Mouse (Mus musculus): ENCODE measurements around the gene Riok1. TPM values are rescaled to one million over a fixed set of nuclear protein-coding genes. Genes with fewer than 3 reads are reported as not detected.

The Riok1 gene
- polyA plus RNA-seq, 1 experiment from 2014 or later: 48.2 TPM

DNA sequence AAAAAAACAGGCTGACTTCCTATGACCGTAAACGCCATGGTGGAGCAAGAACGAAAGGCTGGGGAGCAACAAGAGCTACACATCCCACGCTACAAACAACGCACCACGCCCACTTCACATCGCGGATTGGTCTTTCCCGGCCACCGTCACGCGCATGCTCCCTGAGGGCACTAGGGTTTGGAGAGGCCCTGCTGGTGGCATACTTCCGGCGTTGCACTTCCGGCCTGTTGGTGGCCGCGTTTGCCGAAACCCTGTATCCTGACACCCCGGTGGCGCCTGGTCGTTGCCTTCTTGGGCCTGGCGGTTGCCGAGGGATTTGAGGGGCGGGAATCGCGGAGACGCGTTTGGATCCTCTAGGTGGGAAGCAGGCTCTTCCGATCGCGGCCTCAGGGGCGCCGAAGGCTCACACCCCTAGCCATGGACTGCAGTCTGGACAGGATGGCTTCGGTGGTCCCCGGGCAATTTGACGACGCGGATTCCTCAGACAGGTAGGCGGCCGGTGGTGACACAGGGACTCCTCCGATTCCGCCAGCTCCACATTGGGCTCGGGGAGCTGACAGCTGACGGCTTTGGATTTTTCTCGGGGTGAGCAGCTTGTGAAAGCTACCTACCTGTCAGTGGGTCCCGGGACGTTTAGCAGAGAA is 371 bp downstream of the Riok1 start, which contains the start of gene Cage1:
Gene Cage1 (minus strand): TSS at position 26 of the 644 bp plus-strand sequence.
- H3K27me3 ChIP-seq (replicated peaks; ENCODE audit: control insufficient read depth, insufficient read depth, low read length): no peaks in the 10 kb centered on the region
- peaks cover 11% of the 10 kb centered on the region for H3K36me3 ChIP-seq (ENCODE audit: control insufficient read depth, insufficient read depth, low read length)
- H3K4me3 ChIP-seq (ENCODE audit: low read depth, low read length): peak within 1 kb of the TSS; percentile 86
- H3K4me1 ChIP-seq (replicated peaks; ENCODE audit: control insufficient read depth, insufficient read depth, low read length): peaks cover 6% of the 10 kb centered on the region; the same call in 1 of the 2 replicates
- peak; percentile 93 for ATAC-seq (replicated peaks; ENCODE audit: low FRiP score)
- H3K9me3 ChIP-seq (ENCODE audit: control insufficient read depth, low read length): no peaks in the 10 kb centered on the region
- DNase-seq (ENCODE audit: low spot score): peak; percentile 98
- peak within 1 kb of the TSS; percentile 68; the same call in 1 of the 2 replicates for H3K27ac ChIP-seq (ENCODE audit: low read depth, low read length)
- peak within 1 kb of the TSS; percentile 92 for H3K4me2 ChIP-seq
- under 1% methylated on average over 47 of the region's 47 CpGs for WGBS
- peak within 1 kb of the TSS; percentile 87 for H3K9ac ChIP-seq (ENCODE audit: low read depth, low read length)

DNA sequence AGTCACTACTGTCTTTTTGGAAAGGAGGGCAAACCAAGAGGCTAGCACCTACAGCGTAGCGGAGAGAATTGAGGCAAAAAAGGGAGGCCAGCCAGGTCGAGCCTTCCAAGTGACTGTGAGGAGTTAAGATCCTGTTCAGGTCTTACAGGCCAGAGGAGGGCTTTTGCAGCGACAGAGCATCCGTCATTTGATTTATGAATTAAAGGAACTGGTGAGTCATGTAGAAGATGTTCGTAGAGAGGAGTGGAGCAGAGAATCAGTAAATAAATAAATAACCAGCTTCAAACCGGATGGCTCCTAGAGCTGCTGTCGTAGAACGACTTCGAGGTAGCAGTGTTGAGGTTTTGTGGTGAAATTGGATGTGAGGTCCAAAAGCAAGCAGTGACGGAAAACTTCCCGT is 1.0 kb downstream of the Riok1 start:
- Histone ChIP-seq H3K9me3 (ENCODE audit: control insufficient read depth, low read length) (no peaks in the 10 kb centered on the region), H3K4me3 (ENCODE audit: low read depth, low read length) (peak overlapping the region; percentile 86), H3K4me2 (peak overlapping the region; percentile 92), H3K27ac (ENCODE audit: low read depth, low read length) (no peak overlapping the region), H3K4me1 (replicated peaks; ENCODE audit: control insufficient read depth, insufficient read depth, low read length) (peaks cover 6% of the 10 kb centered on the region; the same call in 1 of the 2 replicates), H3K27me3 (replicated peaks; ENCODE audit: control insufficient read depth, insufficient read depth, low read length) (no peaks in the 10 kb centered on the region), H3K9ac (ENCODE audit: low read depth, low read length) (peak overlapping the region; percentile 87), H3K36me3 (ENCODE audit: control insufficient read depth, insufficient read depth, low read length) (peaks cover 11% of the 10 kb centered on the region)
- ATAC-seq (replicated peaks; ENCODE audit: low FRiP score) (no peak), DNase-seq (ENCODE audit: low spot score) (no peak)
- WGBS: 30% methylated on average over 12 of the region's 12 CpGs

DNA sequence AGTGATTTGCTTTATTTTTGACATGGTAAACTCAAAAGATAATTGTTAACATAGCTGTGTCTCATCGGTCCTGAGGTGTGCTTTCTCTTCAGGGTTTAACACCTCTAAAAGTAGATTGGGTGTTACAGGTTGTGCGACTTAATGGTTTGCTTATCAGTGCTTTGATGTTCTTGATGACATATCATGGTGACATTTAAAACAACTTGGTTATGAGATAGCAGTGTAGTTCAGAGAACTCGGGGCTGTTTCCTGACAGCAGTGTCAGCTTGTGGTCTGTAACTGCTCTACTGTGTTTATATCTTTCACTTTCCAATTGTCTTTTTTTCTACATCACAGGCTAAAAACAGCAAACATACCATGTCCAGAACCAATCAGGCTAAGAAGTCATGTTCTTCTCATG is 13.1 kb downstream of the Riok1 start:
- no peaks in the 10 kb centered on the region for H3K9me3 ChIP-seq (ENCODE audit: control insufficient read depth, low read length)
- H3K27me3 ChIP-seq (replicated peaks; ENCODE audit: control insufficient read depth, insufficient read depth, low read length): no peaks in the 10 kb centered on the region
- no peaks in the 10 kb centered on the region for H3K4me1 ChIP-seq (replicated peaks; ENCODE audit: control insufficient read depth, insufficient read depth, low read length)
- ATAC-seq (replicated peaks; ENCODE audit: low FRiP score) (no peak), DNase-seq (ENCODE audit: low spot score) (no peak)
- H3K4me3 ChIP-seq (ENCODE audit: low read depth, low read length): no peak overlapping the region
- H3K9ac ChIP-seq (ENCODE audit: low read depth, low read length): no peak overlapping the region
- H3K36me3 ChIP-seq (ENCODE audit: control insufficient read depth, insufficient read depth, low read length): peaks cover 47% of the 10 kb centered on the region
- H3K27ac ChIP-seq (ENCODE audit: low read depth, low read length): no peak overlapping the region
- H3K4me2 ChIP-seq: no peak overlapping the region
- WGBS: 78% methylated on average over 3 of the region's 3 CpGs

DNA sequence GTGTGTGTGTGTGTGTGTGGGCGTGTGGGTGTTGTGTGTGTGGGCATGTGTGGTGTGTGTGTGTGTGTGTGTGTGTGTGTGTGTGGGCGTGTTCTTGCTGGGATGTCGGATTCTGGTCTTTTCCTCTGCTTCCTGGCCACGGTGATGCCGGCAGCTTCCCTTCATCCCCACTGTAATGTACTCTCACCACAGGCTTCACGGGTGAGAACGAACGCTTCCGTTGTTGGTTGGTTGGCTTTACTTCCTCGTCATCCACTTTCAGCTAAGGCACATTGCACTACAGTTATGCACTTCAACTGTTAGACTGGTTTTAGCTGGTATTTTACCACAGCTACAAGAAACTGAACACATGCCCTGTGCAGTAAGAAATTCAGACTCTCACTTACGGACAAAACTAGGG is 25.9 kb downstream of the Riok1 start:
- no peaks in the 10 kb centered on the region for H3K27me3 ChIP-seq (replicated peaks; ENCODE audit: control insufficient read depth, insufficient read depth, low read length)
- H3K4me1 ChIP-seq (replicated peaks; ENCODE audit: control insufficient read depth, insufficient read depth, low read length): no peaks in the 10 kb centered on the region; the same call in 1 of the 2 replicates
- H3K27ac ChIP-seq (ENCODE audit: low read depth, low read length): no peak overlapping the region
- no peak overlapping the region for H3K4me2 ChIP-seq
- H3K4me3 ChIP-seq (ENCODE audit: low read depth, low read length): no peak overlapping the region
- no peaks in the 10 kb centered on the region for H3K9me3 ChIP-seq (ENCODE audit: control insufficient read depth, low read length)
- DNase-seq (ENCODE audit: low spot score) (no peak), ATAC-seq (replicated peaks; ENCODE audit: low FRiP score) (no peak)
- WGBS: 86% methylated on average over 11 of the region's 11 CpGs
- no peak overlapping the region for H3K9ac ChIP-seq (ENCODE audit: low read depth, low read length)
- H3K36me3 ChIP-seq (ENCODE audit: control insufficient read depth, insufficient read depth, low read length): peaks cover 19% of the 10 kb centered on the region

DNA sequence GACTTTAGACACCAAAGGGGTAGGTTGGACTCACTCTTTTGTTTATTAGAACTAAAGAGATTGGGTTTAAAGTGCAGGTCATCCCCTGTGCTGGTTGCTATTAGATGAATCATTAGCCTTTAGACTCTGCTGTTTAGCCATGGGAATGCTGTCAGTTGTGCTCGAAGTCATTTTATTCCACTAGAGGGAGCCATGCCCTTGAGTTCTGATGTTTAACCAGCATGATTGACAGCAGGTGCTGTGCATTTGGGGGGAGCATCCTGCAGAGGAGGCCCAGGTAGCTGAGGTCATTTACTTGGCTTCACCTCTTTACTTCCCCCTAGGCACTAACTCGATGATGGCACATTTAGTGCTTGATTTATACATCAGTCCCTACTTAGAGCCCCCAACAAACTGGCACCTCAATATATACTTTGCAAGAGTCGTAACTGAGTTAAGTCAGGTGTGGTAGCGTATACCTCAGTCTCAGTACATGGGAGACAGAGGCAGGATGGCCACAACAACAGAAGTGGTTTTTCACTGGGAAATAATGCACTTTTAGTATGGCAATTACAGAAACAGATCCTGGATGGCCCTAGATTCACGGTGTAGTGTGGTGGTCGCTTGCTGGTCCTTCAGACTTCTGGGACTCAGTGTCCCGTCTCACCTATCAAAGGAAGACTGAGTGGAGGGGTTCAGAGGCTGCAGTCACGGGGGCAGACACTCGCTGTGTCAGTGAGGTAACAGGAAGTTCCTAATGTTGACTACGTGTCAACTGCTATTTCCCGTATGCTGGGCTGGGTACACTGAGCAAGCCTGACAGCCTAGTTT is 28.3 kb downstream of the Riok1 start:
- no peaks in the 10 kb centered on the region; the same call in 1 of the 2 replicates for H3K4me1 ChIP-seq (replicated peaks; ENCODE audit: control insufficient read depth, insufficient read depth, low read length)
- DNase-seq (ENCODE audit: low spot score) (no peak), ATAC-seq (replicated peaks; ENCODE audit: low FRiP score) (peak; percentile 43)
- H3K4me2 ChIP-seq: no peak overlapping the region
- H3K36me3 ChIP-seq (ENCODE audit: control insufficient read depth, insufficient read depth, low read length): peaks cover 7% of the 10 kb centered on the region; the same call in 1 of the 2 replicates
- H3K9me3 ChIP-seq (ENCODE audit: control insufficient read depth, low read length): no peaks in the 10 kb centered on the region
- no peaks in the 10 kb centered on the region for H3K27me3 ChIP-seq (replicated peaks; ENCODE audit: control insufficient read depth, insufficient read depth, low read length)
- no peak overlapping the region for H3K4me3 ChIP-seq (ENCODE audit: low read depth, low read length)
- 67% methylated on average over 11 of the region's 11 CpGs for WGBS
- H3K27ac ChIP-seq (ENCODE audit: low read depth, low read length): no peak overlapping the region
- no peak overlapping the region for H3K9ac ChIP-seq (ENCODE audit: low read depth, low read length)

DNA sequence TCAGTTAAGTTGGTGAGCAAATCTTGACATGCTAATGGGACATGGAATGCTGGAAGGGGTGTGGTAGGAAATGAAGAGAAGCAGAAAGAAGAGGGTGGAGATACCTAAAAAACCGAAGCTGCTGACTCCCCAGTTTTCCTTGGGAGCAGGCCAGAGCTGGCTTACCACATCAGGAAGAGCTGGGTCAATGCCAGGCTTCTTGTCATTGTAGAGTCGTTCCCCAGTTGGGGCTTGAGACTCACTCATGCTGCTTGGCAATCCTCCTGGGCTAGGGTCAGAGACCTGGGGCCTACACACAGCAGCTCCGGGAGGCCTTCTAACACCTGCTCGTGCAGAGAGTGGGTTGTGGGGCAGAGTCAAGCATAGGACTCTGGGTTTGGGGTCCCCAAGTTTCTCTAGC is 34.1 kb downstream of the Riok1 start:
- H3K4me1 ChIP-seq (replicated peaks; ENCODE audit: control insufficient read depth, insufficient read depth, low read length): peaks cover 14% of the 10 kb centered on the region
- no peaks in the 10 kb centered on the region for H3K36me3 ChIP-seq (ENCODE audit: control insufficient read depth, insufficient read depth, low read length)
- no peak overlapping the region for H3K27ac ChIP-seq (ENCODE audit: low read depth, low read length)
- H3K4me2 ChIP-seq: no peak overlapping the region
- ATAC-seq (replicated peaks; ENCODE audit: low FRiP score): no peak
- DNase-seq (ENCODE audit: low spot score): no peak
- H3K4me3 ChIP-seq (ENCODE audit: low read depth, low read length): no peak overlapping the region
- H3K27me3 ChIP-seq (replicated peaks; ENCODE audit: control insufficient read depth, insufficient read depth, low read length): no peaks in the 10 kb centered on the region
- H3K9me3 ChIP-seq (ENCODE audit: control insufficient read depth, low read length): no peaks in the 10 kb centered on the region
- H3K9ac ChIP-seq (ENCODE audit: low read depth, low read length): no peak overlapping the region
- WGBS: 82% methylated on average over 4 of the region's 4 CpGs

DNA sequence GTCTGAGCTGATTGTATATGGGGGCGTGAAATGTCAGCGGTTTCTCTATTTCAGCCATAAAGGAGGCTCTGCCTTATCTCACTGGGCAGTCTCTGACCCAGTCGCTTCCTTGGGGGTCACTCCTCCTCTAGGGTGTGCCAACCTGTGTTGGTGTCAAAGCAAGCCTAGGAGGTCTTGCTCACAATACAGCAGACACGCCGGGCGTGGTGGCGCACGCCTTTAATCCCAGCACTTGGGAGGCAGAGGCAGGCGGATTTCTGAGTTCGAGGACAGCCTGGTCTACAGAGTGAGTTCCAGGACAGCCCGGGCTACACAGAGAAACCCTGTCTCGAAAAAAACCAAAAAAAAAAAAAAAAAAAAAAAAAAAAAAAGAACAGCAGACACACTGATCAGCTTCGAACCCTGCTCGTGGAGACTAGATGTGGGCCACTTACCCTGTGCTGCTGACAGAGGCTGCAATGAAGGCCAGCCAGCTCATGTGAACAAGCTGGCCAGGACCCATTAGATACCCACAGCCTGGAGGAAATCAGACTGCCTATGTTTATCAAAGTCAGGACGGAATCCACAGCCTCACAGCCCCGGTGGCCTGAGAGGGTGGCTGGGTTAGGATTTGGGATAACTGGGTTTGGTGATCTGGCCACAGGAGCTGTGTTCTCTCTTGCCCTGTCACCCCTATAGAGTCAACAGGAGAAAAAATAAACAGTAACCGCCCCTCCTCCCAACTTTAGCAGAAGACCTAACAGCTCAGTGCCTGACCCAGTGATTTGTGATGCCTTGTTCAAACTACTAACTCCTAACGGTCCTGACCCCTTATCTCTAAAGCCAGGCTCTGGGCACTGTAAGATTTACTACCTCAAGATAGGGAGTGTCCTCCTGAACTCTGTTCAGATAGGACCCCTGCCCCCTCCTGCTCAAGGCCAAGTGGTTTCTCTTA is 36.8 kb downstream of the Riok1 start:
- ATAC-seq (replicated peaks; ENCODE audit: low FRiP score): peak; percentile 77
- 57% methylated on average over 18 of the region's 18 CpGs for WGBS

DNA sequence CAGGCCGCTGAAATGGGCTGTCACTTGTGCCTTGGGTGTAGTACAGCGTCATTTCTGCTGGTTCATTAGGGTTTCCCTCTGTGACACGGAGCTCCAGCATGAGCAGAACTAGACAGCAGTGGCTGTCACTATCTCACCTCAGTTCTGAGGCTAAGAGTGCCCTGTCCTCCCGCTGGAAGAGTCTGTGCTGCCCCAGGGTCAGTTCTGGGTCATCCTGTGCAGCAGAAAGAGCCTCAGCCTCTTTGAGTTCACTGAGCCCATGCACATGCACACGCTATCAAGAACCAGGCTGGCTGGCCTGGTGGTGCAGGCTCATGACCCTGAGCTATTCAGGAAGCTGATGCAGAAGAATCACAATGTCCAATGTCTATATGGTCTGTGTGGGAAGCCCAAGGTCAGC is 37.6 kb downstream of the Riok1 start:
- no peak overlapping the region for H3K4me3 ChIP-seq (ENCODE audit: low read depth, low read length)
- H3K36me3 ChIP-seq (ENCODE audit: control insufficient read depth, insufficient read depth, low read length): no peaks in the 10 kb centered on the region
- ATAC-seq (replicated peaks; ENCODE audit: low FRiP score) (peak; percentile 37), DNase-seq (ENCODE audit: low spot score) (no peak)
- WGBS: 23% methylated on average over 5 of the region's 5 CpGs
- no peaks in the 10 kb centered on the region for H3K9me3 ChIP-seq (ENCODE audit: control insufficient read depth, low read length)
- H3K9ac ChIP-seq (ENCODE audit: low read depth, low read length): peak overlapping the region; percentile 34; the same call in 1 of the 2 replicates
- H3K4me1 ChIP-seq (replicated peaks; ENCODE audit: control insufficient read depth, insufficient read depth, low read length): peaks cover 19% of the 10 kb centered on the region
- peak overlapping the region; percentile 70 for H3K27ac ChIP-seq (ENCODE audit: low read depth, low read length)
- H3K4me2 ChIP-seq: peak overlapping the region; percentile 13; the same call in 1 of the 2 replicates
- H3K27me3 ChIP-seq (replicated peaks; ENCODE audit: control insufficient read depth, insufficient read depth, low read length): no peaks in the 10 kb centered on the region

More for the DNA sequence above, 36.8 kb downstream of the Riok1 start:
- Histone ChIP-seq H3K36me3 (ENCODE audit: control insufficient read depth, insufficient read depth, low read length) (no peaks in the 10 kb centered on the region), H3K4me3 (ENCODE audit: low read depth, low read length) (no peak overlapping the region), H3K4me1 (replicated peaks; ENCODE audit: control insufficient read depth, insufficient read depth, low read length) (peaks cover 16% of the 10 kb centered on the region), H3K9me3 (ENCODE audit: control insufficient read depth, low read length) (no peaks in the 10 kb centered on the region), H3K27ac (ENCODE audit: low read depth, low read length) (peak overlapping the region; percentile 70), H3K9ac (ENCODE audit: low read depth, low read length) (peak overlapping the region; percentile 34; the same call in 1 of the 2 replicates), H3K4me2 (peak overlapping the region; percentile 13; the same call in 1 of the 2 replicates), H3K27me3 (replicated peaks; ENCODE audit: control insufficient read depth, insufficient read depth, low read length) (no peaks in the 10 kb centered on the region)
- DNase-seq (ENCODE audit: low spot score): peak; percentile 52

Measured in liver, embryonic 11.5 days (tissue).